Mouse (Mus musculus) heart, postnatal 0 days (tissue): ENCODE results near the gene Asap2.

ENCODE experiments used
- CTCF ChIP-seq: IDR thresholded peaks from 2 replicates; pipeline ENCODE4 v1.5.1; 2016; ENCODE audit warnings: antibody characterized with exemption, control low read depth, low read depth
- EP300 ChIP-seq: IDR thresholded peaks from 2 replicates; pipeline ENCODE4 v1.6.1; 2016; ENCODE audit warnings: antibody characterized with exemption, low read depth

DNA sequence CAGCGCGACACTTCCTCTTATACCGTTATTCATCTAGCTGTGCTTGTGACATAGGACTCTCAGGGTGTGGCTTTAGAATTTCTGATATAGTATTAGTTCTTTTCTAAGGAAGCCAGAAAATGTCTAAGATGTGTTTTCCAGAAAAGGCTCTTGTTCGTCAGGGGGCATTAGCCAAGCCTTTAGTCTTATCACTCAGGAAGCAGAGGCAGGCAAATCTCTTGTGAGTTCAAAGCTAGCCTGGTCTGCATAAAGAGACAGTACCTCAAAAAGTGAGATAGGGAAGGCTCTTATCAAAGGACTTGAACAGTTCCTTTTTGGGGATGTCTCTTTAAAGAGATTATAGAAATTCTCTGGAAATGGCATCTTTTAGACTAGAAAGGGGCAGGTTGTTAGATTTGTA lies 238.4 kb downstream of the Asap2 start:
- TF ChIP-seq CTCF, result no peak
- TF ChIP-seq EP300, result no peak
